In the genomic region with DNA sequence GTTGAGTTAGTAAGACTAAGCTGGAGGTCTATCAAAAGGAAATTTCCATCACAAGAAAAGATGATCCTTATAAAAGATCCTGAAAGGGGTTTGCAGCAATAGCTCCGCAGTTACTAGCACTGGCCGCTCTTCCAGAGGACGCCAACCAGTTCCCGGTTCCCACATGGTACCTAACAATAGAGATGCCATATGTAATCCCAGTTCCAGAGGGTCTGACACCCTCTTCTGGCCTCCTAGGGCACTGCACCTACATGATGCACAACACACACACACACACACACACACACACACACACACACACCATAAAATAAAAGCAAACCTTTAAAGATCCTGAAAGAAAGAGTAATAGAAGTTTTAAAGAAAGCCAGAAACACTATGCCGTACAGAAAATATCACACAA, we compare ENCODE assay signal across 30 mouse cellular contexts.
DNase-seq lines count a peak whose midpoint lies in the region; ATAC-seq and TF ChIP-seq lines count a peak whose summit lies in the region.
"Had no signal": no experiment of that assay in that cellular context is flagged by ENCODE, and none has a peak within 500 bp of the region (broad histone marks: within the 10 kb centered on the region; RNA-seq: fewer than 3 reads in every experiment).

No protein-coding gene starts in this region.

- no peak for TF ChIP-seq EP300 in lung, postnatal 0 days (IDR thresholded peaks at IDR 0.05)

- WGBS in lung, embryonic 14.5 days, result 93% methylated on average over 5 of the region's 5 CpGs
- WGBS in lung, postnatal 0 days, result 96% methylated on average over 5 of the region's 5 CpGs

- DNase-seq in lung, embryonic 14.5 days, result no peak
- no peak for DNase-seq in lung, postnatal 25 days (ENCODE audit: low spot score)
- DNase-seq in lung, postnatal 0 days (ENCODE audit: low spot score), result no peak
- no peak for DNase-seq in lung, postnatal 4 days
- peak; percentile 58 for DNase-seq in ZHBTc4 (ENCODE audit: low read depth, low spot score)
- DNase-seq in right cerebral cortex, postnatal 36 days (ENCODE audit: low spot score in 2 of 2), result no peak
- DNase-seq: adrenal gland, adult 8-10 months; adrenal gland, postnatal 25 days; cerebellum, adult 11-12 months; cerebellum, adult 8-10 months; cerebellum, postnatal 10 days; cerebellum, postnatal 36 days; embryo, embryonic 11 days; gastrocnemius, postnatal 10 days; gastrocnemius, postnatal 36 days; heart, postnatal 10 days; heart, postnatal 36 days had no signal

- peak; percentile 7; the same call in 1 of the 2 replicates for TF ChIP-seq CTCF in lung, embryonic 14.5 days (IDR thresholded peaks at IDR 0.05; ENCODE audit: low read depth)
- TF ChIP-seq CTCF in lung, postnatal 0 days (IDR thresholded peaks at IDR 0.05), result 0 out of 2 replicates have a peak, but pooled peaks have one; percentile 1

- H3K27ac ChIP-seq in lung, embryonic 14.5 days (ENCODE audit: low read depth), result no peak overlapping the region
- no peak overlapping the region for H3K27ac ChIP-seq in lung, postnatal 0 days (ENCODE audit: low read length)
- H3K27ac ChIP-seq: embryonic facial prominence, embryonic 10.5 days; embryonic facial prominence, embryonic 13.5 days; forebrain, embryonic 12.5 days; forebrain, embryonic 15.5 days; heart, embryonic 15.5 days; hindbrain, embryonic 10.5 days; hindbrain, embryonic 13.5 days had no signal

- no peaks in the 10 kb centered on the region for H3K36me3 ChIP-seq in lung, embryonic 14.5 days (ENCODE audit: insufficient read depth)
- H3K36me3 ChIP-seq in lung, postnatal 0 days (ENCODE audit: insufficient read depth, low read length), result no peaks in the 10 kb centered on the region
- H3K36me3 ChIP-seq: embryonic facial prominence, embryonic 13.5 days; forebrain, embryonic 15.5 days; G1E; heart, embryonic 12.5 days; heart, embryonic 15.5 days had no signal

- H3K4me2 ChIP-seq in lung, embryonic 14.5 days, result no peak overlapping the region
- H3K4me2 ChIP-seq in lung, postnatal 0 days (replicated peaks; ENCODE audit: low read depth, low read length), result no peak overlapping the region
- H3K4me2 ChIP-seq: embryonic facial prominence, embryonic 13.5 days; forebrain, embryonic 12.5 days; forebrain, embryonic 15.5 days; heart, embryonic 12.5 days; heart, embryonic 15.5 days; hindbrain, embryonic 13.5 days had no signal

- peaks cover 6% of the 10 kb centered on the region; the same call in 1 of the 2 replicates for H3K9me3 ChIP-seq in lung, embryonic 14.5 days (ENCODE audit: low read depth, low read length)
- no peaks in the 10 kb centered on the region; the same call in 1 of the 2 replicates for H3K9me3 ChIP-seq in lung, postnatal 0 days (ENCODE audit: low read length)

- H3K9ac ChIP-seq in lung, embryonic 14.5 days, result no peak overlapping the region
- no peak overlapping the region for H3K9ac ChIP-seq in lung, postnatal 0 days (replicated peaks; ENCODE audit: low read depth)
- H3K9ac ChIP-seq: embryonic facial prominence, embryonic 13.5 days; forebrain, embryonic 12.5 days; forebrain, embryonic 15.5 days; heart, embryonic 12.5 days; heart, embryonic 15.5 days; hindbrain, embryonic 13.5 days had no signal

- no peaks in the 10 kb centered on the region; the same call in 1 of the 2 replicates for H3K4me1 ChIP-seq in lung, embryonic 14.5 days (ENCODE audit: insufficient read depth)
- H3K4me1 ChIP-seq in lung, postnatal 0 days (ENCODE audit: insufficient read depth, low read depth, low read length), result no peaks in the 10 kb centered on the region
- H3K4me1 ChIP-seq: embryonic facial prominence, embryonic 10.5 days; embryonic facial prominence, embryonic 13.5 days; forebrain, embryonic 12.5 days; forebrain, embryonic 15.5 days; heart, embryonic 12.5 days; heart, embryonic 15.5 days; hindbrain, embryonic 10.5 days; hindbrain, embryonic 13.5 days had no signal

- no peak overlapping the region for H3K4me3 ChIP-seq in lung, embryonic 14.5 days (ENCODE audit: low read depth, low read length)
- no peak overlapping the region for H3K4me3 ChIP-seq in lung, postnatal 0 days (ENCODE audit: low read depth, low read length)
- H3K4me3 ChIP-seq: embryonic facial prominence, embryonic 10.5 days; embryonic facial prominence, embryonic 13.5 days; erythroblast, embryonic 14.5 days; forebrain, embryonic 12.5 days; forebrain, embryonic 15.5 days; heart, embryonic 12.5 days; heart, embryonic 15.5 days; hindbrain, embryonic 10.5 days; hindbrain, embryonic 13.5 days had no signal

- ATAC-seq in lung, embryonic 14.5 days (ENCODE audit: insufficient read depth), result no peak
- no peak for ATAC-seq in lung, postnatal 0 days
- ATAC-seq: activated CD4-positive, CD25-positive, alpha-beta regulatory T cell, adult 4 months; forebrain, embryonic 15.5 days; hindbrain, embryonic 16.5 days; Patski had no signal

- H3K27me3 ChIP-seq in lung, embryonic 14.5 days (ENCODE audit: insufficient read depth, low read length), result no peaks in the 10 kb centered on the region
- no peaks in the 10 kb centered on the region for H3K27me3 ChIP-seq in lung, postnatal 0 days (replicated peaks; ENCODE audit: insufficient read depth, low read length)
- H3K27me3 ChIP-seq: embryonic facial prominence, embryonic 13.5 days; forebrain, embryonic 12.5 days; forebrain, embryonic 15.5 days; heart, embryonic 12.5 days; heart, embryonic 15.5 days; hindbrain, embryonic 13.5 days; Patski had no signal
